Mouse (Mus musculus): ENCODE measurements around the gene Bbs9. TPM values are rescaled to one million over a fixed set of nuclear protein-coding genes. Genes with fewer than 3 reads are reported as not detected.
A peak's percentile ranks its signal among the peaks of the same experiment; 100 is the strongest.

Gene Bbs9
- total and polyA plus RNA-seq, 2 experiments from 2014 or later: 22.6 to 40.0 TPM

DNA sequence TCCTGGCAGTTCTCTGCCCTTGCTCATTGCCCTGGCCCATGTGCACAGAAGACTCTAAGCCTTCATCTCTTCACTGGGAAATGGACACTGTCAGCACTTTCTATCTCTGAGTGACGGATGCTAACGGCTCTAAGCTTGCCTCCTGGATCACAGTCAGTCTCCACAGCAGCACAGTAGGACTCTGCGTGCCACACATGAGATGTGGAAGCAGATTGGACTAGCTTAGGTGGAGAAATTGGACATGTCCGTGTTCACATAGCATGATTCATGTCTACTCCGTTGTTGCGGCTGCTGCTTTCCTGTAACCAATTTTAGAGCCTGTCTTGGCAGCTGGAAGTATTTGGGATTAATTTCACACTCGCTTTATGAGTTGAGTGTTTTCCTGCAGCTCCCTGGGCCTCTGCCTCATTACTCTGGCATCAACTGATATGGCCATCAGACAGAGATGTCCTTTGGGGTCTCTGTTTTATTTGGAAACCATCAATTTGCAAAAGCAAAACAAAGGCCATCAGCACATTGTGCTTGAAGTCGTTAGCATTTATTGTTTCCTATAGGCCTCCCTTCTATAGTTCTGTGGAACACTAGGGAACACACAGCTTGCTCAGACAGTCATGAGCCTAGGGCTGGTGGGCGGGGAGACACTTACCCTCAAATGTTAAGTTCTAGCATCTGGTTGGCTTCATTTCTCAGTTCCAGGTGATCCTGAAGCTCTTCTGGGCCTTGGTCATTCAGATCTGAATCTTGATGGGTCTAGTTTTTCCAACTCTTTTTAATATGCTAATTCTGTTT lies 314.1 kb downstream of the Bbs9 start:
- no peak for TF ChIP-seq CTCF (IDR thresholded peaks at IDR 0.05)
- ATAC-seq (ENCODE audit: low FRiP score): no peak
- WGBS: 87% methylated on average over 9 of the region's 9 CpGs

GRCm38 (mm10) chr9:22791208-22791607 lies 315.7 kb downstream of the Bbs9 start:
- Histone ChIP-seq H3K27ac (ENCODE audit: low read depth, low read length) (no peak overlapping the region), H3K9me3 (ENCODE audit: low read length) (no peaks in the 10 kb centered on the region), H3K9ac (replicated peaks; ENCODE audit: low read length, poor library complexity, severe bottlenecking) (no peak overlapping the region), H3K27me3 (ENCODE audit: insufficient read depth, low read length) (no peaks in the 10 kb centered on the region), H3K4me1 (ENCODE audit: insufficient read depth, low read length) (peaks cover 3% of the 10 kb centered on the region; the same call in 1 of the 2 replicates), H3K4me3 (ENCODE audit: low read depth, low read length) (no peak overlapping the region), H3K4me2 (ENCODE audit: low read depth, low read length, poor library complexity, severe bottlenecking) (no peak overlapping the region), H3K36me3 (ENCODE audit: insufficient read depth, low read length) (no peaks in the 10 kb centered on the region)
- no peak for DNase-seq (ENCODE audit: low spot score)
- TF ChIP-seq CTCF (IDR thresholded peaks at IDR 0.05): no peak
- WGBS: 90% methylated on average over 5 of the region's 5 CpGs
- no peak for ATAC-seq (ENCODE audit: low FRiP score)

More for the DNA sequence above, 314.1 kb downstream of the Bbs9 start:
- Histone ChIP-seq H3K9me3 (ENCODE audit: low read length) (no peaks in the 10 kb centered on the region), H3K4me3 (ENCODE audit: low read depth, low read length) (no peak overlapping the region), H3K27ac (ENCODE audit: low read depth, low read length) (no peak overlapping the region), H3K4me1 (ENCODE audit: insufficient read depth, low read length) (peaks cover 3% of the 10 kb centered on the region; the same call in 1 of the 2 replicates), H3K4me2 (ENCODE audit: low read depth, low read length, poor library complexity, severe bottlenecking) (no peak overlapping the region), H3K36me3 (ENCODE audit: insufficient read depth, low read length) (no peaks in the 10 kb centered on the region), H3K27me3 (ENCODE audit: insufficient read depth, low read length) (no peaks in the 10 kb centered on the region), H3K9ac (replicated peaks; ENCODE audit: low read length, poor library complexity, severe bottlenecking) (no peak overlapping the region)
- DNase-seq (ENCODE audit: low spot score): peak; percentile 14

DNA sequence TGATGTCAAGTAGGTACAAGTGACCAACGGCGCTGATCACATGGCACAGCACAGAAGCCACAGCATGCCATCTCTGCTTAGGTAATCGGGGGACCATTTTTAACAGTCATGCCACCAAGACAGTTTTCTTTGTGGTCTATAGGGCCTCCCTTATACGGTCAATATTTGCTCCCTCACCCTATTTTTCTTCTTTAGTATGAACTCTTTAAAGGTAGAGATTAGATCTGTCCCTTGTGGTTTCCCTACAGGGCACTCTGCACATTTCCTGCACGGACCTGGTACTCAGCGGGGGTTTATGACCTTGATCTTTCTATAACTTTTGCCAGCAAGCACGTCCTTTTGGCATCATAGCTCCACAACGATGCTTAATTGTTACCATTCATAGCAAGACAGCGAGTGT lies 316.2 kb downstream of the Bbs9 start:
- peaks cover 3% of the 10 kb centered on the region; the same call in 1 of the 2 replicates for H3K4me1 ChIP-seq (ENCODE audit: insufficient read depth, low read length)
- WGBS: 87% methylated on average over 9 of the region's 9 CpGs
- no peaks in the 10 kb centered on the region for H3K36me3 ChIP-seq (ENCODE audit: insufficient read depth, low read length)
- no peak for DNase-seq (ENCODE audit: low spot score)
- no peak overlapping the region for H3K27ac ChIP-seq (ENCODE audit: low read depth, low read length)
- H3K9ac ChIP-seq (replicated peaks; ENCODE audit: low read length, poor library complexity, severe bottlenecking): no peak overlapping the region
- no peaks in the 10 kb centered on the region for H3K27me3 ChIP-seq (ENCODE audit: insufficient read depth, low read length)
- H3K4me2 ChIP-seq (ENCODE audit: low read depth, low read length, poor library complexity, severe bottlenecking): no peak overlapping the region
- ATAC-seq (ENCODE audit: low FRiP score): no peak
- no peak for TF ChIP-seq CTCF (IDR thresholded peaks at IDR 0.05)
- no peak overlapping the region for H3K4me3 ChIP-seq (ENCODE audit: low read depth, low read length)
- H3K9me3 ChIP-seq (ENCODE audit: low read length): no peaks in the 10 kb centered on the region

DNA sequence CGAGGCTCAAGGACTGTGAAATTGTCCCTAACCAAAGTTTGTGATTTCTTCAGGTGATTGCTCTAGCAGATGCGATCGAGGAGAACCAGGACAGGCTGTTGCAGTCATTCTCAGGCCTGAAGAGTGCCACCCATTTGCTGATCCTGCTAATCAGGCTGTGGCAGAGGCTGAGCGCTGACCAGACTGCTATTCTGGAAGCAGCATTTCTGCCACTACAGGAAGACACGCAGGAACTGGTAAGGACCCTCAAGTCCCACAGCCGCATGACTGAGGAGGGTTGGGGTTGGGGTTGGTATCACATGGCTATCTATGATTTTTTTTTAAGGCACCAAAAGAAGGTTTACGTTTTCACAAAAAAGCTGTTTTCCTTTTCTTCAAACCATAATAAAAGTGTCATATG lies 318.2 kb downstream of the Bbs9 start:
- ATAC-seq (ENCODE audit: low FRiP score): no peak
- Histone ChIP-seq H3K4me3 (ENCODE audit: low read depth, low read length) (no peak overlapping the region), H3K9ac (replicated peaks; ENCODE audit: low read length, poor library complexity, severe bottlenecking) (no peak overlapping the region), H3K36me3 (ENCODE audit: insufficient read depth, low read length) (no peaks in the 10 kb centered on the region), H3K4me2 (ENCODE audit: low read depth, low read length, poor library complexity, severe bottlenecking) (no peak overlapping the region), H3K4me1 (ENCODE audit: insufficient read depth, low read length) (peaks cover 3% of the 10 kb centered on the region; the same call in 1 of the 2 replicates), H3K9me3 (ENCODE audit: low read length) (no peaks in the 10 kb centered on the region), H3K27ac (ENCODE audit: low read depth, low read length) (no peak overlapping the region), H3K27me3 (ENCODE audit: insufficient read depth, low read length) (no peaks in the 10 kb centered on the region)
- no peak for TF ChIP-seq CTCF (IDR thresholded peaks at IDR 0.05)
- WGBS: 78% methylated on average over 7 of the region's 7 CpGs
- DNase-seq (ENCODE audit: low spot score): no peak

DNA sequence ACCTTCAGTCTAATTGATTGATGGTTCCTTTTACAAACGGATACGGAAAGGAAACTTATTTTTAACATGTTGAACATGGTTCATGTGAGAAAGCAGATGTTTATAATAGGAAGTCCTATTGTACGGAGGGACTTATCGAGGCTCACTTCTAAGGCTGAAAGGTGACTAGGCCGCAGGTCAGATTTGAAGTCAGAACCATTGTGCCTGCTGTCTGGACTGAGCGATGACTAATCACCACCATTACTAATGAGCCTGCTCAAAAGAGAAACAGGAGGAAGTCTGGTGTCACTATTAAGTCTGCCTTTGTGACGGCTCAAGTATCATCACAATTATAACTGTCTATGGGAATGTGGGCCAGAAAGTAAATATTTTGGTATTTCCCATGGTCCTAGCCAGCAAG lies 325.2 kb downstream of the Bbs9 start:
- H3K4me3 ChIP-seq (ENCODE audit: low read depth, low read length): no peak overlapping the region
- no peaks in the 10 kb centered on the region for H3K36me3 ChIP-seq (ENCODE audit: insufficient read depth, low read length)
- ATAC-seq (ENCODE audit: low FRiP score): no peak
- H3K4me2 ChIP-seq (ENCODE audit: low read depth, low read length, poor library complexity, severe bottlenecking): no peak overlapping the region
- H3K9me3 ChIP-seq (ENCODE audit: low read length): no peaks in the 10 kb centered on the region
- WGBS: 87% methylated on average over 7 of the region's 7 CpGs
- H3K27ac ChIP-seq (ENCODE audit: low read depth, low read length): no peak overlapping the region
- H3K27me3 ChIP-seq (ENCODE audit: insufficient read depth, low read length): no peaks in the 10 kb centered on the region
- no peak for TF ChIP-seq CTCF (IDR thresholded peaks at IDR 0.05)
- no peaks in the 10 kb centered on the region for H3K4me1 ChIP-seq (ENCODE audit: insufficient read depth, low read length)
- H3K9ac ChIP-seq (replicated peaks; ENCODE audit: low read length, poor library complexity, severe bottlenecking): no peak overlapping the region
- no peak for DNase-seq (ENCODE audit: low spot score)

DNA sequence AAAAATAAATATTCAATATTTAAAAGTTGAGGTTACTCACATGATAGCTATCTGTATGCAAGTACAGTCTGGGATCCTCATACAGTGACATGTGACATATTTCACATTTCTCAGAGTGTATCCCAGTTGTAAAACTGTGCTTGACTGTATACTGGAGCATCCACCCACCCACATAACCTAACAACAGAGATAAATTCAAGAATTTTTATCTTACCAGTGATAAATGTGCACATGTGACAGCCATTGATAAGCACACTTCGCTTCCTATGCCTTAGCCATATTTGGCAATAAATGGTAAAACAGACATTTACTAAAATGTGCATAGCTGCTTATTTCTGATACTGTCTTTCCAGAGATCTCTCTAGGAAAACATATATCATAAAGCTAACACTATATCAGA lies 330.5 kb downstream of the Bbs9 start:
- no peak for TF ChIP-seq CTCF (IDR thresholded peaks at IDR 0.05)
- Histone ChIP-seq H3K27me3 (ENCODE audit: insufficient read depth, low read length) (no peaks in the 10 kb centered on the region), H3K4me2 (ENCODE audit: low read depth, low read length, poor library complexity, severe bottlenecking) (no peak overlapping the region), H3K9me3 (ENCODE audit: low read length) (no peaks in the 10 kb centered on the region), H3K4me3 (ENCODE audit: low read depth, low read length) (no peak overlapping the region), H3K36me3 (ENCODE audit: insufficient read depth, low read length) (no peaks in the 10 kb centered on the region), H3K9ac (replicated peaks; ENCODE audit: low read length, poor library complexity, severe bottlenecking) (no peak overlapping the region), H3K27ac (ENCODE audit: low read depth, low read length) (no peak overlapping the region), H3K4me1 (ENCODE audit: insufficient read depth, low read length) (no peaks in the 10 kb centered on the region)
- no peak for ATAC-seq (ENCODE audit: low FRiP score)
- DNase-seq (ENCODE audit: low spot score): no peak
- 95% methylated on average over 1 of the region's 1 CpGs for WGBS
